Mouse (Mus musculus) embryonic facial prominence, embryonic 12.5 days (tissue): ENCODE results near the gene C2cd3. TPM values are rescaled to one million over a fixed set of nuclear protein-coding genes. Genes with fewer than 3 reads are reported as not detected.

Source experiments
- ATAC-seq: fragments of 200-750 bp; cut with Nextera tagmentation; 2 replicates; pipeline ENCODE4 v1.8.0; 2017; ENCODE audit not compliant: insufficient number of reproducible peaks, insufficient read depth, low FRiP score, low TSS enrichment
- H3K27ac ChIP-seq: fragments of 300-500 bp; sonication (generic); 2 replicates; pipeline ENCODE4 v1.5.1; 2016; ENCODE audit warnings: mild to moderate bottlenecking
- H3K27me3 ChIP-seq: fragments of 300-500 bp; sonication (generic); 2 replicates; pipeline ENCODE4 v1.6.1; 2016; ENCODE audit warnings: mild to moderate bottlenecking, moderate library complexity
- H3K36me3 ChIP-seq: fragments of 300-500 bp; sonication (generic); 2 replicates; pipeline ENCODE4 v1.6.1; 2016; ENCODE audit warnings: mild to moderate bottlenecking
- H3K4me1 ChIP-seq: fragments of 300-500 bp; sonication (generic); 2 replicates; pipeline ENCODE4 v1.6.1; 2016
- H3K4me2 ChIP-seq: fragments of 300-500 bp; sonication (generic); replicated peaks from 2 replicates; pipeline ENCODE4 v1.6.1; 2016; ENCODE audit warnings: mild to moderate bottlenecking, moderate library complexity
- H3K4me3 ChIP-seq: fragments of 300-500 bp; sonication (generic); 2 replicates; pipeline ENCODE4 v1.5.1; 2016; ENCODE audit warnings: mild to moderate bottlenecking
- H3K9ac ChIP-seq: fragments of 300-500 bp; sonication (generic); 2 replicates; pipeline ENCODE4 v1.6.1; 2016; ENCODE audit warnings: mild to moderate bottlenecking, moderate library complexity
- H3K9me3 ChIP-seq: fragments of 300-500 bp; sonication (generic); 2 replicates; pipeline ENCODE4 v1.6.1; 2016; ENCODE audit warnings: mild to moderate bottlenecking, moderate library complexity
- WGBS: fragments of 180-500 bp; shearing (Covaris S2); methylation state at CpG from one replicate; pipeline ENCODE4 v1.1.7; 2016; 5-methylcytosine and 5-hydroxymethylcytosine counted together
- polyA plus RNA-seq: library from polyadenylated mRNA; unstranded; fragments of >200 nt; fragmentation: Nextera tagmentation; extraction: Ambion mirVana; gene quantifications from 2 replicates; pipeline ENCODE4 v1.2.1, GENCODE M21; 2016

The C2cd3 gene
- polyA plus RNA-seq, 1 experiment from 2014 or later, result 32.6 TPM

- Histone ChIP-seq H3K9me3 (no peaks in the 10 kb centered on the region), H3K36me3 (peaks cover 65% of the 10 kb centered on the region), H3K27me3 (no peaks in the 10 kb centered on the region), H3K4me1 (no peaks in the 10 kb centered on the region), H3K4me2 (no peak overlapping the region), H3K27ac (no peak overlapping the region), H3K9ac (no peak overlapping the region), H3K4me3 (no peak overlapping the region)
- WGBS, result 96% methylated on average over 4 of the region's 4 CpGs
- ATAC-seq, result no peak
Measured at GRCm38 (mm10) chr7:100408684-100409083, 36.7 kb downstream of the C2cd3 start.

DNA sequence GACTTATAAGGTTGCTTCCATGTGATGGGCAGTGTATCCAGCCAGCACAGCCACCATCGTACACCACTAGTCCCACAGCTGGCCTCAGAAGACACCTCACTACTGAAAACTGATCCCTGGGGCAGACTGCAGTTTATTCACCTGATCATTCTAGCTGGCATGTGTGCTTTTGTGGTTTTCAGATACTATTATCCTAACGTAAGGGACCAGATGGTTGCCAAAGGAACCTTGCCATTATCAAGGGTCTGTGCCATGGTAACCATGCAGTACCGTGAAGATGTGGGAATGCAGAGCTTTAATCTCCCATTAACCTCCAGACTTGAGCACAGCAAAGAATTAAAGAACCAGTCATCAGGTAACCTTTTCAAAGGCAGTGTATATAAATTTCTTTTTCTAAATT lies 53.8 kb downstream of the C2cd3 start:
- Histone ChIP-seq H3K36me3 (peaks cover 74% of the 10 kb centered on the region), H3K9me3 (no peaks in the 10 kb centered on the region), H3K4me3 (no peak overlapping the region), H3K4me1 (no peaks in the 10 kb centered on the region), H3K27ac (no peak overlapping the region), H3K9ac (no peak overlapping the region), H3K27me3 (no peaks in the 10 kb centered on the region), H3K4me2 (no peak overlapping the region)
- ATAC-seq, result no peak
- WGBS, result 88% methylated on average over 3 of the region's 3 CpGs

GRCm38 (mm10) chr7:100429102-100429501 lies 57.1 kb downstream of the C2cd3 start:
- H3K36me3 ChIP-seq, result peaks cover 83% of the 10 kb centered on the region

DNA sequence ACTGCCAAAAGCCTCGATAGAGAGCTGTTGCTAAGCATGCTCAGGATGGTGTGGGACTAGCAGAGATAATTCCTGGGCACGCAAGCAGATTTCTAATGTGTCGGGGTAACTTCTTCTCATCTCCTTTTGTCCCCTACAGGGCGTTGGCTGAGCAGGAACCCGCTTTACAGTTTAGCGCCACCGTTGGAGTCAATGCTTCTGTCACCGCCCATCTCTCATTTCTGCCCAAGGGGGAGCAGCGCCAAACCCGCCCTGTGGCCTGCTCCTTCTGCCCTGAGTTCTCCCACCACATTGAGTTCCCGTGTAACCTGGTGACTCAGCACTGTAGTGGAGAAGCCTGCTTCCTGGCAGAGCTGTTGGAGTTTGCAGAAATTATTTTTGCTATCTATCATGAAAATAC lies 57.9 kb downstream of the C2cd3 start:
- WGBS, result 96% methylated on average over 11 of the region's 11 CpGs
- Histone ChIP-seq H3K36me3 (peaks cover 75% of the 10 kb centered on the region), H3K9me3 (no peaks in the 10 kb centered on the region), H3K27me3 (no peaks in the 10 kb centered on the region), H3K9ac (no peak overlapping the region), H3K4me2 (no peak overlapping the region), H3K4me1 (no peaks in the 10 kb centered on the region), H3K27ac (no peak overlapping the region), H3K4me3 (no peak overlapping the region)
- no peak for ATAC-seq

More at GRCm38 (mm10) chr7:100429102-100429501, 57.1 kb downstream of the C2cd3 start:
- H3K9ac ChIP-seq, result no peak overlapping the region
- ATAC-seq, result no peak
- no peak overlapping the region for H3K27ac ChIP-seq
- WGBS, result 60% methylated on average over 3 of the region's 3 CpGs
- no peaks in the 10 kb centered on the region for H3K4me1 ChIP-seq
- no peak overlapping the region for H3K4me3 ChIP-seq
- H3K4me2 ChIP-seq, result no peak overlapping the region
- H3K9me3 ChIP-seq, result no peaks in the 10 kb centered on the region
- no peaks in the 10 kb centered on the region for H3K27me3 ChIP-seq

DNA sequence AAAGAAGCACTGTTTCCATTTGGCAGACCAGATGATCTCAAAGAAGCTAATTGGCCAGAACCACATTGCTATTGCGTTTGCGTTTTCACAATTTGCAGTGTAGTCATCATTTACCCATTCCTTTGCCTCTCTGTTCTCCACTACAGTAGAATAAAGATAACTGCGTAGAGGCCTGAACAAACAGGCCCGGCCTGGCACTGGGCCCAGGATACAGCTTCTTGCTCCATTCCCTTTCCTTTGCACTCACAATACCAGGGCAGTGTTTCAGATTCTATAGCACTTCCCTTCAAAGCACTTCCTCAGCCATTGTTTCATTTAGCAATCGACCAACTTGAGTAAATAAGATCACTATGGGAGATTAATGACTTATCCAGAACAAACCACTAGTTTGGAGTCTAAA lies 59.1 kb downstream of the C2cd3 start:
- H3K36me3 ChIP-seq, result peaks cover 79% of the 10 kb centered on the region
- no peaks in the 10 kb centered on the region for H3K27me3 ChIP-seq
- ATAC-seq, result no peak
- H3K4me2 ChIP-seq, result no peak overlapping the region
- no peaks in the 10 kb centered on the region for H3K4me1 ChIP-seq
- H3K27ac ChIP-seq, result no peak overlapping the region
- no peak overlapping the region for H3K9ac ChIP-seq
- no peak overlapping the region for H3K4me3 ChIP-seq
- H3K9me3 ChIP-seq, result no peaks in the 10 kb centered on the region
- WGBS, result 93% methylated on average over 5 of the region's 5 CpGs

DNA sequence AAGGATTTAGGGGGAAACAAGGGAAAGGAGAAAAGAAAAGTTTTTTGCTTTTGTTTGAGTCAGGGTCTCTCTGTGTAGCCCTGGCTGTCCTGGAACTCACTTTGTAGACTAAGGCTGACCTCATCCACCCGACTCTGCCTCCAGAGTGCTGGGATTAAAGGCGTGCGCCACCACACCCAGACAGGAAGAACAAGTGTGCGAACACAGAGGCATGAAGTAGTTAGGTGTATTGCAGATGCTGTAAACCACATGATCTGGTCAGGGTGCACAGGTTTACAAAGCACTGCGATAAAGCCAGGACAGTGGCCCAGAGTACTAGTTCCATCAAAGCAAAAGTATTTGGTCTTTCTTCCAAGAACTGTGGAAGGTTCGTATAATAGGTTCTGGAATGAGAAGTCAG lies 61.3 kb downstream of the C2cd3 start:
- no peak overlapping the region for H3K4me3 ChIP-seq
- ATAC-seq, result no peak
- H3K4me1 ChIP-seq, result no peaks in the 10 kb centered on the region
- no peak overlapping the region for H3K9ac ChIP-seq
- H3K27me3 ChIP-seq, result no peaks in the 10 kb centered on the region
- peaks cover 76% of the 10 kb centered on the region for H3K36me3 ChIP-seq
- H3K4me2 ChIP-seq, result no peak overlapping the region
- no peaks in the 10 kb centered on the region for H3K9me3 ChIP-seq
- H3K27ac ChIP-seq, result no peak overlapping the region
- WGBS, result 91% methylated on average over 6 of the region's 6 CpGs

- H3K36me3 ChIP-seq, result peaks cover 80% of the 10 kb centered on the region
- no peak overlapping the region for H3K4me3 ChIP-seq
- no peaks in the 10 kb centered on the region for H3K9me3 ChIP-seq
- no peaks in the 10 kb centered on the region for H3K4me1 ChIP-seq
- ATAC-seq, result no peak
- H3K4me2 ChIP-seq, result no peak overlapping the region
- no peak overlapping the region for H3K9ac ChIP-seq
- H3K27ac ChIP-seq, result no peak overlapping the region
- 91% methylated on average over 4 of the region's 4 CpGs for WGBS
- H3K27me3 ChIP-seq, result no peaks in the 10 kb centered on the region
Measured at GRCm38 (mm10) chr7:100443728-100444127, 71.7 kb downstream of the C2cd3 start.

DNA sequence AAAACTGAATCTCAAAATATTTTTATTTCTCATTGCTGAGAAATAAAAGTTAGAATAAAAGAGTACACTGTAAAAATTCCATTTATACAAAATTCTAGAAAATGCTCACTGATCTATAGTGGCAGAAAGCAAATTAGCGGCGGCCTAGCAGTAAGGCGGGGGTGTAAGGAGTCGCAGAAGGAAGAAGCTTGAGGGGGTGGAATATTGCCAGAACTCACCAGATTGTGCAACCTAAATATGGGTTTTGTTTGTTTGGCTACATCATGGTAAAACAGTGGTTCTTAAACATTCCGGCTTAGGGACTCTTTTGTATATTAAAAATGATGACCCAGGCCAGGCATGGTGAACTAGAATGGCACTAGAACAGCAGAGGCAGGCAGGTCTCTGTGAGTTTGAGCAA lies 74.2 kb downstream of the C2cd3 start:
- Histone ChIP-seq H3K4me2 (no peak overlapping the region), H3K27me3 (no peaks in the 10 kb centered on the region), H3K9ac (no peak overlapping the region), H3K9me3 (no peaks in the 10 kb centered on the region), H3K27ac (no peak overlapping the region), H3K4me3 (no peak overlapping the region), H3K4me1 (no peaks in the 10 kb centered on the region), H3K36me3 (peaks cover 81% of the 10 kb centered on the region)
- no peak for ATAC-seq
- WGBS, result 96% methylated on average over 5 of the region's 5 CpGs

DNA sequence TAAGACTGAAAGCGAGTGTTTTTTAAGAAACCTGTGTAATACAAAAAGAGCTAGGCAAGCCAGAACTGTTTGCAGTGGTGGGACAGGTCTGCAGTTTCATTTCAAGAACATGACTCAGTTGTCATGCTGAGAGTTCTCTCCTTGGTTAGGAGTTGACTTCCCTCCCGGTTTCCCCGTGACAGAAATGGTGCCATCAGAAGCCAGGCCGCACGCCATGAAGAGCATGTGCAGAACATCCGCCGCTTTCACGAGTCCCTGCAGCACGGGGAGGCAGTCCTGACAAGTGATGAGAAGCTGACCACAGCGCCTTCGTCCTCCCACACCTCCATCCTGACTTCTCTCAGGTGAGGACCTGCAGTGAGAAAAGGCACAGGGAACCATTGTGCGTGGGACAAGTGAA lies 76.5 kb downstream of the C2cd3 start:
- ATAC-seq, result no peak
- 94% methylated on average over 12 of the region's 12 CpGs for WGBS

DNA sequence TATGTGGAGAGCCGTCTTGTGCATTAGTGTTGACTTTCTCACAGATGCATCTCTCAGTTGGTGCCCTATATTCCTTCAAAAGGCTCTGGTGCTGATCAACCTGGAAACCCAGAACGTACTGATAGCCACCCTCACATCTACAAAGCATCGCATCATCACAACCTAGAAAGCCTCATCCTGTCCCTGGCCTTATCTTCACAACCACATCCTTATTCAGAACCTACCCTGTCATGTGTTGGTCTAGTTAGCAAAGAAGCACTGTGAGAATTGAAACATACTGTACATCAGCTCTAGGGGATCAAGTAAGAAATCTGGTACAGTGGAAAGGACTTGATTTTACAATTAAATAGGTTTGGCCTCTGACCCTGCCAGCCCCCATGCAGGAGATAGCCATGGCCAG lies 77.0 kb downstream of the C2cd3 start:
- Histone ChIP-seq H3K4me3 (no peak overlapping the region), H3K36me3 (peaks cover 81% of the 10 kb centered on the region), H3K4me1 (no peaks in the 10 kb centered on the region), H3K27ac (no peak overlapping the region), H3K9me3 (no peaks in the 10 kb centered on the region), H3K4me2 (no peak overlapping the region), H3K27me3 (no peaks in the 10 kb centered on the region), H3K9ac (no peak overlapping the region)
- ATAC-seq, result no peak
- 95% methylated on average over 3 of the region's 3 CpGs for WGBS

More for the DNA sequence above, 76.5 kb downstream of the C2cd3 start:
- Histone ChIP-seq H3K27me3 (no peaks in the 10 kb centered on the region), H3K9me3 (no peaks in the 10 kb centered on the region), H3K36me3 (peaks cover 82% of the 10 kb centered on the region), H3K27ac (no peak overlapping the region), H3K4me1 (no peaks in the 10 kb centered on the region), H3K9ac (no peak overlapping the region), H3K4me2 (no peak overlapping the region), H3K4me3 (no peak overlapping the region)

DNA sequence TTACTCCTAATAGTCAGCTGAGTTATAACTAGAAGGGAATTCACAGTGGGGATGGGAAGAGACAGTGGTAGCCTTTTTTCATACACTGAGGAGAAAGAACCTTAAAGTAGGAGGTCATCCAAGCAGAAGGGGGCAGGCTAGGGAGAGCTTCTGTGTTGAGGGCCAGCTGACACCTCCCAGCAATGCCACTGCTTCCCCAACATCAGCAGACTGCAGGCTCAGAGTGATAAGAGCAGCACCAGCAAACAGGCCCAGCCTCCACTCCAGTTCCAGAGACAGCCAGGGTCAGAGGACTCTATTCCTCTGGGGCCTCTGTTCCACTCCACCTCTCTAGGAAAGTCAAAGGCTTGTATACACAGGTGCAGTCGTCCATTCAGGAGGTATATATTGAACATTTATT lies 86.1 kb downstream of the C2cd3 start:
- Histone ChIP-seq H3K4me3 (no peak overlapping the region), H3K27ac (no peak overlapping the region), H3K27me3 (no peaks in the 10 kb centered on the region), H3K36me3 (peaks cover 79% of the 10 kb centered on the region), H3K4me1 (no peaks in the 10 kb centered on the region), H3K9ac (no peak overlapping the region), H3K4me2 (no peak overlapping the region), H3K9me3 (no peaks in the 10 kb centered on the region)
- WGBS, result 70% methylated on average over 1 of the region's 1 CpGs
- no peak for ATAC-seq

DNA sequence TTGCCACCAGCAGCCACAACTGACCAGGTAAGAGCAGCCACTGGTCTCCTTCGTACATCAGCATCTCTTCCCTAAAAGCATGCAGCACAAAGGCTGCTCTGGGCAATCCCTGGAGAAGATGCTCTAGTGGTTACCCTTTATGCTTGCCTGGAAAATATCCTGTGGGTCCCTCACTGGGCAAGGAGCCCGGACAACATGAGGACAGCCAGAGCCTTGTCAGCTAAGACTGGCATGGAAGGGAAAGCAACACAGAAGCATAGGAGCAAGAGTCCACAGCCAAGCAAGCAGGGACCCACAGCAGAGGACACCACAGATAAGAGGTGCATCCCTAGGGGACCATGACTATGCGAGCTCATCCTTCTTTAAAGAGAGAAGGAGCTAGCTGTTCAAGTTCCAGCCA lies 87.8 kb downstream of the C2cd3 start:
- no peak overlapping the region for H3K4me2 ChIP-seq
- no peak overlapping the region for H3K27ac ChIP-seq
- H3K27me3 ChIP-seq, result no peaks in the 10 kb centered on the region
- H3K9ac ChIP-seq, result no peak overlapping the region
- no peaks in the 10 kb centered on the region for H3K4me1 ChIP-seq
- ATAC-seq, result no peak
- H3K36me3 ChIP-seq, result peaks cover 75% of the 10 kb centered on the region
- H3K4me3 ChIP-seq, result no peak overlapping the region
- no peaks in the 10 kb centered on the region for H3K9me3 ChIP-seq
- WGBS, result 97% methylated on average over 3 of the region's 3 CpGs

- no peak for ATAC-seq
- no peaks in the 10 kb centered on the region for H3K9me3 ChIP-seq
- H3K9ac ChIP-seq, result no peak overlapping the region
- H3K36me3 ChIP-seq, result peaks cover 60% of the 10 kb centered on the region
- WGBS, result 87% methylated on average over 6 of the region's 6 CpGs
- H3K4me3 ChIP-seq, result no peak overlapping the region
- H3K27ac ChIP-seq, result no peak overlapping the region
- H3K4me2 ChIP-seq, result no peak overlapping the region
- H3K27me3 ChIP-seq, result no peaks in the 10 kb centered on the region
- H3K4me1 ChIP-seq, result 0 out of 2 replicates have a peak, but pooled peaks cover 4% of the 10 kb centered on the region
Measured at GRCm38 (mm10) chr7:100461621-100462151, 89.7 kb downstream of the C2cd3 start.
